Mouse (Mus musculus) stomach, embryonic 16.5 days (tissue): ENCODE results near the gene Fads6. TPM values are rescaled to one million over a fixed set of nuclear protein-coding genes. Genes with fewer than 3 reads are reported as not detected.

ENCODE experiments used
- ATAC-seq: fragments of 200-750 bp; cut with Nextera tagmentation; 2 replicates; pipeline ENCODE4 v1.8.0; 2017; ENCODE audit warnings: moderate number of reproducible peaks, moderate TSS enrichment; ENCODE audit not compliant: insufficient read depth, low FRiP score
- H3K27ac ChIP-seq: fragments of 300-500 bp; sonication (generic); 2 replicates; pipeline ENCODE4 v1.5.1; 2014; ENCODE audit warnings: low read length
- H3K27me3 ChIP-seq: fragments of 300-500 bp; sonication (generic); 2 replicates; pipeline ENCODE4 v1.6.1; 2014; ENCODE audit warnings: low read length, control low read depth, mixed read lengths; ENCODE audit not compliant: control insufficient read depth, insufficient read depth
- H3K36me3 ChIP-seq: fragments of 300-500 bp; sonication (generic); 2 replicates; pipeline ENCODE4 v1.6.1; 2014; ENCODE audit warnings: low read length; ENCODE audit not compliant: control insufficient read depth, insufficient read depth
- H3K4me1 ChIP-seq: fragments of 300-500 bp; sonication (generic); 2 replicates; pipeline ENCODE4 v1.6.1; 2014; ENCODE audit warnings: low read length, control low read depth, mixed read lengths; ENCODE audit not compliant: control insufficient read depth, insufficient read depth
- H3K4me2 ChIP-seq: fragments of 300-500 bp; sonication (generic); 2 replicates; pipeline ENCODE4 v1.6.1; 2014; ENCODE audit warnings: low read depth, low read length, mixed read lengths
- H3K4me3 ChIP-seq: fragments of 300-500 bp; sonication (generic); replicated peaks from 2 replicates; pipeline ENCODE4 v1.5.1; 2014; ENCODE audit warnings: mild to moderate bottlenecking, low read length
- H3K9ac ChIP-seq: fragments of 300-500 bp; sonication (generic); 2 replicates; pipeline ENCODE4 v1.6.1; 2014; ENCODE audit warnings: low read length
- H3K9me3 ChIP-seq: fragments of 300-500 bp; sonication (generic); replicated peaks from 2 replicates; pipeline ENCODE4 v1.6.1; 2016; ENCODE audit warnings: low read length, control low read depth; ENCODE audit not compliant: control insufficient read depth
- WGBS: fragments of 180-500 bp; shearing (Covaris S2); extraction: QIAGEN DNeasy Blood & Tissue Kit; methylation state at CpG from one replicate; pipeline ENCODE4 v1.1.7; 2014; 5-methylcytosine and 5-hydroxymethylcytosine counted together
- polyA plus RNA-seq: library from polyadenylated mRNA; unstranded; fragments of >200 nt; fragmentation: Nextera tagmentation; extraction: Ambion mirVana; gene quantifications from 2 replicates; pipeline ENCODE4 v1.2.1, GENCODE M21; 2015

Fads6 gene
- polyA plus RNA-seq, 1 experiment from 2014 or later, result 1.6 TPM

GRCm38 (mm10) chr11:115314249-115314648 is 16.8 kb upstream of the Fads6 start:
- no peak overlapping the region for H3K9ac ChIP-seq
- no peak overlapping the region for H3K4me3 ChIP-seq
- no peaks in the 10 kb centered on the region for H3K9me3 ChIP-seq
- H3K27me3 ChIP-seq, result peaks cover 44% of the 10 kb centered on the region
- no peak for ATAC-seq
- no peaks in the 10 kb centered on the region for H3K36me3 ChIP-seq
- H3K27ac ChIP-seq, result no peak overlapping the region
- H3K4me1 ChIP-seq, result no peaks in the 10 kb centered on the region
- no peak overlapping the region for H3K4me2 ChIP-seq
- 49% methylated on average over 2 of the region's 2 CpGs for WGBS

- Histone ChIP-seq H3K9ac (no peak overlapping the region), H3K9me3 (no peaks in the 10 kb centered on the region), H3K36me3 (no peaks in the 10 kb centered on the region), H3K27ac (no peak overlapping the region), H3K27me3 (no peaks in the 10 kb centered on the region), H3K4me1 (no peaks in the 10 kb centered on the region; the same call in 1 of the 2 replicates), H3K4me2 (no peak overlapping the region), H3K4me3 (no peak overlapping the region)
- no peak for ATAC-seq
- WGBS, result 58% methylated on average over 1 of the region's 1 CpGs
These were observed 11.3 kb upstream of the Fads6 start for GRCm38 (mm10) chr11:115308781-115309180.

DNA sequence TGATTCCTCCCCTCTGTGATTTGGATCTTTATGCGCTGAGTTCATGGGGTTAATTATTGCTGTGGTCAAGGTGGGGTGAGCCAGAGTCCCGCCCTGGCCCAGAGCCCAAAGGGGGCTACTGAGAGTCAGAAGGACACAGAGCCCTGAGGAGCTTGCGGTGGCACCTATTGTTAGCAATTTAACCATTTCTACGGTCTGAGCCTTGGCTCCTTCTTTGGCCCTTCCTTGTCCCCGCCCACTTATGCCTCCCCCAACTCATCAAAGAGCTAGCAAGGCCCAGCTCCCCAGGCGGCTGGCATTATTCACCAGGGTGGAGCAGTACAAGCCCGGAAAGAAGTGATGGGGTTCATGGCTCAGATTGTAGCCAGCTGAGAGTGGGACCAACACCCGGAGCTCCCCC is 9.4 kb upstream of the Fads6 start, which contains the start of gene Otop2:
TSS of gene Otop2 (plus strand) at position 301 of the 400 bp plus-strand sequence.
- ATAC-seq, result no peak
- H3K9me3 ChIP-seq, result no peaks in the 10 kb centered on the region
- H3K9ac ChIP-seq, result no peak within 1 kb of the TSS
- no peaks in the 10 kb centered on the region for H3K36me3 ChIP-seq
- H3K4me1 ChIP-seq, result no peaks in the 10 kb centered on the region; the same call in 1 of the 2 replicates
- WGBS, result 26% methylated on average over 8 of the region's 8 CpGs
- no peak within 1 kb of the TSS for H3K27ac ChIP-seq
- no peak within 1 kb of the TSS for H3K4me3 ChIP-seq
- H3K4me2 ChIP-seq, result no peak within 1 kb of the TSS
- H3K27me3 ChIP-seq, result no peaks in the 10 kb centered on the region

- WGBS, result 34% methylated on average over 8 of the region's 8 CpGs
- no peaks in the 10 kb centered on the region for H3K27me3 ChIP-seq
- no peak overlapping the region for H3K4me2 ChIP-seq
- no peak overlapping the region for H3K27ac ChIP-seq
- ATAC-seq, result peak; percentile 16; the same call in 1 of the 2 replicates
- H3K9ac ChIP-seq, result no peak overlapping the region
- H3K4me3 ChIP-seq, result no peak overlapping the region
- H3K36me3 ChIP-seq, result no peaks in the 10 kb centered on the region
- H3K9me3 ChIP-seq, result no peaks in the 10 kb centered on the region
- H3K4me1 ChIP-seq, result no peaks in the 10 kb centered on the region; the same call in 1 of the 2 replicates
These were observed 5.7 kb upstream of the Fads6 start for GRCm38 (mm10) chr11:115303167-115303566.

- Histone ChIP-seq H3K27me3 (0 out of 2 replicates have a peak, but pooled peaks cover 3% of the 10 kb centered on the region), H3K9me3 (no peaks in the 10 kb centered on the region), H3K4me1 (peaks cover 7% of the 10 kb centered on the region), H3K36me3 (no peaks in the 10 kb centered on the region), H3K4me3 (no peak overlapping the region), H3K4me2 (no peak overlapping the region), H3K9ac (no peak overlapping the region), H3K27ac (no peak overlapping the region)
- no peak for ATAC-seq
- 78% methylated on average over 2 of the region's 2 CpGs for WGBS
These were observed 3.9 kb upstream of the Fads6 start for GRCm38 (mm10) chr11:115301351-115301750.

- no peak for ATAC-seq
- 77% methylated on average over 4 of the region's 4 CpGs for WGBS
These were observed 3.3 kb upstream of the Fads6 start for GRCm38 (mm10) chr11:115300745-115301144.

DNA sequence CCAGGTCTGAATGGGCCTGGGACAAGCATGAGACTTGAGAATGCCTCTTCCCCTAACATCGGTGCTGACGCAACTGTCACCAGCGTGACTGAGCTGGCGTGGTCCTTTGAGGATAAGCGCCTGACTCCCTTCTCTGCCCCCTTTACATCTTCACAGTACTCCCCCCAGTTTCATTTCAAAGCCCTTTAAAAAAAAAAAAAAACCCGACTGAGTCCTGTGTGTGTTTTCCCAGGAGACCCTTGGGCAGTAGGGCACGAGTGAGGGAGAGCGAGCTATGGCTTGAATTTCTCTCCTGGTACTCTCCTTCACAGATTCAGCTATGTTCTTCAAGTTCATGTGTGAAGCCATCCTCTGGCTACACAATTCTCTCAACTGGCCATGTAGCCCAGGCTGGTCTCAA is 697 bp upstream of the Fads6 start:
- Histone ChIP-seq H3K9ac (no peak overlapping the region), H3K36me3 (no peaks in the 10 kb centered on the region), H3K27ac (no peak overlapping the region), H3K4me1 (peaks cover 7% of the 10 kb centered on the region), H3K4me2 (no peak overlapping the region), H3K9me3 (no peaks in the 10 kb centered on the region), H3K4me3 (no peak overlapping the region), H3K27me3 (0 out of 2 replicates have a peak, but pooled peaks cover 5% of the 10 kb centered on the region)
- ATAC-seq, result no peak
- WGBS, result 73% methylated on average over 8 of the region's 8 CpGs

More at GRCm38 (mm10) chr11:115300745-115301144, 3.3 kb upstream of the Fads6 start:
- Histone ChIP-seq H3K27me3 (0 out of 2 replicates have a peak, but pooled peaks cover 5% of the 10 kb centered on the region), H3K4me1 (peaks cover 7% of the 10 kb centered on the region), H3K4me3 (no peak overlapping the region), H3K4me2 (no peak overlapping the region), H3K27ac (no peak overlapping the region), H3K9ac (no peak overlapping the region), H3K9me3 (no peaks in the 10 kb centered on the region), H3K36me3 (no peaks in the 10 kb centered on the region)

- no peak for ATAC-seq
- H3K9me3 ChIP-seq, result no peaks in the 10 kb centered on the region
- H3K4me1 ChIP-seq, result peaks cover 18% of the 10 kb centered on the region
- 50% methylated on average over 21 of the region's 21 CpGs for WGBS
- H3K27ac ChIP-seq, result peak overlapping the region; percentile 24; the same call in 1 of the 2 replicates
- H3K27me3 ChIP-seq, result 0 out of 2 replicates have a peak, but pooled peaks cover 5% of the 10 kb centered on the region
- peak overlapping the region; percentile 87 for H3K4me2 ChIP-seq
- no peaks in the 10 kb centered on the region for H3K36me3 ChIP-seq
- H3K9ac ChIP-seq, result peak overlapping the region; percentile 71
- H3K4me3 ChIP-seq, result peak overlapping the region; percentile 48
These were observed 822 bp downstream of the Fads6 start for GRCm38 (mm10) chr11:115296471-115297210.

DNA sequence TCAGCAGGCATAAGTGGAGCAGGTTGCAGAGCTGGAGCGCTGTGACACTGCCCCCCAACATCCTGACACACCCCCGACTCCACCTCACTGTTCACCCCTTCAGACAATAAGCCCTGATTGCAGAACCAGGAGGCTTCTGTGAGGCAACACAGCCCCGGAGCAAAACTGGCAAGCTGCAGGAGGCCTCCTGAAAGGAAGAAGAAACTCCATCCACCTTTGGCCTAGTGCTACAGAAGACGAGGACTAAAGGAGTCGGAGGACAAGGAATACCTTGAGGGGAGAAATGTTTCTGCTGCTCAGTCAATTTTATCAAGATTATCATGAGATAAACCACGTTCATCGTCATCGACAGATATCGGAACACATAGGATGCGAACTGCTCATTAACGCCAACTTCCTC is 1.5 kb downstream of the Fads6 start:
- Histone ChIP-seq H3K27me3 (0 out of 2 replicates have a peak, but pooled peaks cover 5% of the 10 kb centered on the region), H3K36me3 (no peaks in the 10 kb centered on the region), H3K9me3 (no peaks in the 10 kb centered on the region), H3K4me3 (no peak overlapping the region), H3K9ac (peak overlapping the region; percentile 31; the same call in 1 of the 2 replicates), H3K4me1 (peaks cover 24% of the 10 kb centered on the region), H3K27ac (no peak overlapping the region), H3K4me2 (no peak overlapping the region)
- 86% methylated on average over 11 of the region's 11 CpGs for WGBS
- no peak for ATAC-seq
